Mouse (Mus musculus): ENCODE data around the gene Zfp334. TPM values are rescaled to one million over a fixed set of nuclear protein-coding genes. Genes with fewer than 3 reads are reported as not detected.

Gene Zfp334
- total RNA-seq, 2 experiments from 2014 or later: 8.9 to 9.1 TPM

DNA sequence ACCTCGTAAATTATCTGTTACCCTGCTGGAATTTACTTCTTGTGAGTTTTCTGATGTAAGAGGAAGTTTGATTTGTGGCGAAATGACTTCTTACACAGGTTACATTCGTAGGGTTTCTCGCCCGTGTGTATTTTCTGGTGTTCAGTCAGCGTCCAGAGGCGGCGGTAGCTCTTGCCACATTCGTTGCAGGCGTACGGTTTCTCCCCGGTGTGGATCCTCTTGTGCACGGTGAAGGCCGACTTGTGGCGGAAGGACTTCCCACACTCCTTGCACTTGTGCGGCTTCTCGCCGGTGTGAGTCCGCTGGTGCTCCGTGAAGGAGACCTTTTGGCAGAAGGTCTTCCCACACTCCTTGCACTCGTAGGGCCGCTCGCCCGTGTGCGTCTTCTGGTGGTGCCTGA lies 8.0 kb downstream of the Zfp334 start:
- DNase-seq (ENCODE audit: low spot score in 2 of 2): no peak

- DNase-seq (ENCODE audit: low spot score in 2 of 2): no peak
These were observed 12.1 kb downstream of the Zfp334 start for GRCm38 (mm10) chr2:165376001-165376400.

GRCm38 (mm10) chr2:165375478-165375877 lies 12.6 kb downstream of the Zfp334 start:
- DNase-seq (ENCODE audit: low spot score in 2 of 2): no peak

DNA sequence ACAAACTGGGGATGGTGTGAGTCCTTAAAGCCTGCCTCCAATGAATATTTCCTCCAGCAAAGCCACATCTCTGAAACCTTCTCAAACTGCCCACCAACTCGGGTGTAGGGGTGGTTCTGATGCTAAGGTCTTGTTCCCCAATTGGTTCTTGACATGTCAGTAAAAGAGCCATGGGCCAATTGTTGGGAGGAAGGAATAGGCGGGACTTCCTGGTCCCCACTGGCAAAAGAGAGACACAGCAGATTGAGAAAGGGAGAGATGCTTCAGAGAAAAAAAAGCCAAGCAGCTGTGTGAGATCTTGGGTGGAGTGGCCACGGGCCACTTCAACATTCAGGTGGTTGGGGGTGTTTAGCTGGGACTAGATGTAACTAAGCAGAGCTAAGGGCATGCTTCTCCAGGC lies 17.0 kb downstream of the Zfp334 start:
- DNase-seq (ENCODE audit: low spot score in 2 of 2): no peak

- no peak for DNase-seq (ENCODE audit: low spot score in 2 of 2)
These were observed 17.7 kb downstream of the Zfp334 start for GRCm38 (mm10) chr2:165370348-165370747.

DNA sequence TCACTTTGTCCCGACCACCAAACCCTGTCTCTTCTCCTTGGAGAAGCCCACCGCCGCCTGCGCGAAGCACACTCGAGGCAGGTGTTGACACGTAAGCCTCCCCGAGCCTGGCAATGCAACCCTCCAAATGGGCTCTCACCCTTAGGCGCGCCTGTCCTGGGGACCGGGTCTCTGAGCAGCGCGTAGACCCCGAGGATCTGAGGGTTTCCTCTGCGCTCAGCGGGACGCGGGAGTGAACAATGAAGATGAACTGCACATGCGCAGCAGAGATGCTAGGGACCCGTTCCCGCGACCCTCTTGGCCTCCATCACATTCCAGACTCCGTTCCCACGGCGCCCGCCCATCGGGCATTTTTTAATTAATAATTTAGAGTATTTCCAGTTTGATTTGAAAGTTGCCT lies 19.6 kb downstream of the Zfp334 start, which contains the start of gene Zfp663:
Gene Zfp663, minus strand, starts transcription at position 234 of the 400 bp plus-strand sequence.
- no peak for DNase-seq (ENCODE audit: low spot score in 2 of 2)

GRCm38 (mm10) chr2:165367868-165368439 lies 20.1 kb downstream of the Zfp334 start:
- DNase-seq (ENCODE audit: low spot score in 2 of 2): no peak

GRCm38 (mm10) chr2:165367047-165367520 lies 21.0 kb downstream of the Zfp334 start:
- DNase-seq (ENCODE audit: low spot score in 2 of 2): no peak

DNA sequence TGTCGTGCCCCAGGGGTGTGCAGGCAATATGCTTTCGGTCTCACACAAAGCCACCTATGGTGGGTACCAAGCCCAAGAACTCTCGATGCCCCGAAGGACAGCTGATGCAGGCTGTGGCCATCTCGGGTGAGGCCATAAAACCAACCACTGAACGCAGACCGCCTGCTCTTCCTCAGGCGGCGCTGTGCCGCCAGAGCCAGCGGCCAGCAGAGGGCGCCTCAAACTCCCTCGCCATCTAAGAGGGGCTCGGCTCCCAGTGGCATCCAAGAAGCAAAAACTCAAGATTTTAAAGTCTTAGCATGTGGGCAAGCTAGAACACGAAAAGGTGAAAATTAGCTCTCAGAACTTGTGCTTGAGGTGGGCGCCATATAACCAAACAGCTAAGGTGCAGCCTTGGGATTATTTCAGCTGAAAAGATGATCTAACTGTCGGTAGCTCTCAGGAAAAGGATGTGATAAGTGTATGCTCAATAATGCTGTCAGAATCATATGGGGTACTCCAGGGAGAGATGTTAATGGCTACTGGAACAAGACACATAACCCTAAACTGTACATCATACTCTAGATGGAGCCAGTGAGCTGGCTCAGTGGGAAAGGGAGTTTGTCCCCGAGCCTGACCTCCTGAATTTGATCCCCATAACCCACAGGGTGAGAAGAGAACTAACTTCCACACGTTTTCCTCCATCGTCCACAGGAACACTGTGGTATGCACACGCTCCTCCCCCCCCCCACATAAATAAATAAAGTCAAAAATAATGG lies 23.5 kb downstream of the Zfp334 start:
- peak; percentile 23 to 30 for DNase-seq (ENCODE audit: low spot score in 2 of 2)

- DNase-seq (ENCODE audit: low spot score in 2 of 2): no peak
These were observed 24.8 kb downstream of the Zfp334 start for GRCm38 (mm10) chr2:165363282-165363681.

DNA sequence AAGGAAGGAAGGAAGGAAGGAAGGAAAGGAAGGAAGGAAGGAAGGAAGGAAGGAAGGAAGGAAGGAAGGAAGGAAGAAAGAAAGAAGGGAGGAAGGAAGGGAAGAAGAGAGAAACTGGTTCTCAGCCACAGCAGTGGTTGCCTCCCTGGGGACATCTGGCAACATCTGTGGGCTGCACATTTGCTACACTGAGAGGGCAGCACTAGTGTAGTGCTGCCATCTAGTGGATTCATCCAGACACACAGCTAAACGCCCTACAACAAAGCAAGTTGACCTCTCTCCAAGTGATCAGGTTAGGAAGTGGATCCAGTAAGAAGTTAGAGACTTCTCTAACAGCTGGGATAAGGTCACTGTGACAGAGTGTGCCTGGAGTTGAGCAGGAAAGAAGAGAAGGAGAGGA lies 27.2 kb downstream of the Zfp334 start:
- DNase-seq (ENCODE audit: low spot score in 2 of 2): peak in 1 of 2 experiments; percentile 18

GRCm38 (mm10) chr2:165351828-165352513 lies 36.1 kb downstream of the Zfp334 start:
- DNase-seq (ENCODE audit: low spot score in 2 of 2): no peak

DNA sequence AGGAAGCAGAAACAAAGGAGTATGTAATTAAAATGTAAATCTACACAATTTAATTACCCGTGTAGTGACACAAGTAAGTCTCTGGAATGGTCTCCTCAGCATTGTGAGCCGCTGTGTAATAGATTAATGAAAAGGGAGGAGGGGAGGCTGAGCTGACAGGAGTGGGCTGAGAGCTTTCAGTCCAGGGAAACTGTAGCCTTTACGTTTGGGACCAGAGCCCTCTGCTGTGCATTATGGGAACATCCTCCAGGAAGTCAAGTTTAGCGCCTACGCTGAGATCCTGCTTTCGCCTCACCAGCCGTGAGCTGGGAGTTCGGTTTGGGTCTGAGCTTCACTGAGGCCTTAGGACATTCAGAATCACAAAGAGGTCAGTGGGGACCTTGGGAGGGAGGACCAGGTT lies 38.6 kb downstream of the Zfp334 start:
- no peak for DNase-seq (ENCODE audit: low spot score in 2 of 2)

- no peak for DNase-seq (ENCODE audit: low spot score in 2 of 2)
These were observed 41.9 kb downstream of the Zfp334 start for GRCm38 (mm10) chr2:165346180-165346579.

DNA sequence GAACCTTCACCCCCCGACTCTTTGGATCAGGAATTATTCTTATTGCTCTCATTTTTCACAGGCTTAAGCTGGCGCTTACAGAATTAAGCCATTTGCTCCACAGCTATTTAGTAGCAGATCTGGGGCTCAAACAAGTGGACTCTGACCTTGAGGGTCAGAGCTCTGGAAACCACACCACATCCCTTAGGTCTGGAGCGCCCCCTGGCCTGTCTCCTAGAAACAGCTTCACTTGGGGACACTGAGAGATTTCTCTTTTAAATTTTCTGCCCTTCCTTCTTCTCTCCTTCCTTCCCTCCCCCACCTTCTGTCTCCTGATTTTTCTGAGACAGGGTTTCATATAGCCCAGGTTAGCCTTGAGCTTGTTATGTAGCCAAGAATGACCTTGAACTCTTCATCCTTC lies 50.9 kb downstream of the Zfp334 start:
- peak in 1 of 2 experiments; percentile 30 for DNase-seq (ENCODE audit: low spot score in 2 of 2)

- no peak for DNase-seq (ENCODE audit: low spot score in 2 of 2)
These were observed 55.3 kb downstream of the Zfp334 start for GRCm38 (mm10) chr2:165332610-165333210.

DNA sequence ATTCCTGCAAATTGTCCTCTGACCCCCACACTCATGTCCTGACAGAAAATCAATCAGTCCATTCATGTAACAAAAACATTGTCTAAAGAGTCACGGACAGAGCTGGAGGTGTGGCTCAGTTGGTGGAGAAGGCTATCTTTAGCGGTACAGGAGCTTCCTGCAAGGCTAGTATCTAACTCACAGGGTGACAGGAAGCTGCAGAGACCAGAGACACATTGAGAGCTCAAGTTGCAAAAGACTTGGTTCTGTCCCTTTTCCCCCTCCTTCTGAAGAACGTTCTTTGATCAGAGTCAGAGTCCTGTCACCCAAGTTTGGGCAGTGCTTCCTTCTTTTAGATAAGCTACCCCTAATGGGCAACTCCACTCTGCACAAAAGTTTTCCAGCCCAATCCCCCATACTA lies 58.4 kb downstream of the Zfp334 start:
- no peak for DNase-seq (ENCODE audit: low spot score in 2 of 2)

DNA sequence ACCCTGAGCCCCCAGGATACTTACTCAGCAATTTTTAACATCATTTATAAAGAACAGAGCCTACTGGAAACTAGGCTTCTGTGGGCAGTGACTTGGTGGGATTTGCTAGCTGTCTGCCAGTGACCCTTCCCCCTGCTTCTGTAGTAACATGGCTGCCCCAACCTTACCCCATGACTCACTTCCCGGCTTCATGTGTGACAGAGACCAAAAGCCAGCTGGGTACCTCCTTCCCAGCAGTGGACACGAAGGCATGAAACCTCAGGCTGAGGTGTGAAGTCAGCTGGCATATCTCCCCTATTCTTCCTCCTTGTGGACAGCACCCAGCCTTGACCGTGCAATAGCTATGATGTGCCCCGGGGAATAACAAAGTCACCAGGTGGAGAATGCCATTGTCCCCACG lies 59.3 kb downstream of the Zfp334 start:
- DNase-seq (ENCODE audit: low spot score in 2 of 2): no peak

DNA sequence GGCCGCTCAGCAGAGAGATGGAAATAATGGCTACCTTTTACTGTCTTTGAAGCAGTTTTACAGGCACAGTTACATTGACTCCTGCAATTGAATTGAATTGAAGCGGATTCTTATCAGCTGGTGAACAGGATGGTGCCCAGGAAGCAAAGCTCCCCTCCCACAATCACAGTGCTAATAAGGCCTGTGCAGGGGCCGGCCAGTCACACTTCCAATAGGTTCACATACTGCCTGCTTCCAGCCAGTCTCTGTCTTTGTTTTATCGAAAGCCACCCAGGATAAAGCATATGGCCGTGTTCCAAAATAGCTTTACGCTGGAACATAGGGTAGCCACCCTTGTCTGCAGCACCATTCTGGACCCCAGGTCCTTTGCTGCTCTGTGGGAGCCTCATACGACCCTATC lies 60.7 kb downstream of the Zfp334 start:
- DNase-seq (ENCODE audit: low spot score in 2 of 2): no peak

GRCm38 (mm10) chr2:165326304-165327190 lies 61.5 kb downstream of the Zfp334 start, which contains the start of gene Elmo2:
TSS of gene Elmo2 (minus strand) at chr2:165326479.
- DNase-seq (ENCODE audit: low spot score in 2 of 2): peak; percentile 87 to 93
